Mouse (Mus musculus) right cerebral cortex, postnatal 14 days (tissue): Measurements from ENCODE around the gene Cycs.

Experiments used
- DNase-seq: peaks from one replicate; pipeline ENCODE4 v3.0.0; 2022

The Cycs gene

GRCm38 (mm10) chr6:50542535-50542934 lies 23.8 kb downstream of the Cycs start:
- DNase-seq: no peak

DNA sequence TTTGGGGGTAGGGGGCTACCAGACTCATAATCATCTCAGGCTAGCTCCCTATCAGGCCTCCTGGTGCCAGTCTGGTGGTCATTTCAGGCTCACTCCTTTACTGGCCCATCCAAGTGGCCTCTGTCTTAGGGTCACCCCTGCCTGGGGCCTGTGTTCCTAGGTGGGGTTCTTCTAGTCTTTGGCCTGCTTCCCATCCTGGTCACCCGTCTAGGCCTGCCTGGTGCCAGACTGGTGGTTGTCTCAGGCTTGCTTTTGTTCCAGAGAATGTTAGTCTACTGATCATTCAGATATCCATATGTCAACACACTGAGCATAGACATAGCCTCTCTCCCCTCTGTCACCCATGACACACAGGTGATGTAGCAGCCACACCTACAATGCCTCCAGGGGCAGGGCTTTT lies 26.7 kb downstream of the Cycs start:
- DNase-seq: no peak

DNA sequence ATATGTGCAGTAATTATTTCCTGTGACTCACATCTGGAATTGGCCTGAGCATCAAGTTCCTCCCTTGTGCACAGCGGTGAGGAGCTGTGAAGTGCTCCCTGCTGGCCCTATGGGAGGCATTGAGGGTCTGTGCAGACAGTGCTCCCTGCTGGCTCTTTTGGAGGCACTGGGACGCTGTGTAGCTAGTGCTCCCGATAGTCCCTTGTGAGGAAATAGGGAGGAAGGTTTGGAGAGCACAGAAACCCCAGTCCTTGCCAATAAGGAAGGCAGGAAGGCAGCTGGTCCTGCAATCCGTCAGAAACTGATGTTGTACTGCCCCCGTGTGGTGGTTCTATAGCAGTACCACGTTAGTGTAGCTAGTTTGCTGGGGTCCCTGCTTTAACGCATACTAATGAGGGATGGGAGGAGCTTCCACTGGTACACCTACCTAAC lies 29.9 kb downstream of the Cycs start:
- DNase-seq: peak; percentile 83

DNA sequence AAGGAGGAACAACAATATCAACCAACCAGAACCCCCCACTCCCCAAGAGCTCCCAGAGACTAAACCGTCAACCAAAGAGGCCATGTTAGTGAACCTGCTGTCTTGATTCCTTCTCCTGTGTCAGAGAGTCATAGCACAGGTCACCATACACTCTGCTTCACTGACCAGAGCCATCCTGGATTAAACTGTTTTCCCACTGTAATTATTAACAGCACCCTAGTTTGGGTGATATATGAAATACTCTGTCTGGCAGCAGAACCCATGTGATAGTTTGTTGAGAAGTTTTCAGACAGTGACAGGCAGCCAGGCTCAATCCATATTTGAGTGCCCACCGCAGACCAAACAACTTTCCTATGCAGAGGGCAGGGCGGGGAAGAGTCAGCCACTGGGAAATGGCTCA lies 31.0 kb downstream of the Cycs start:
- no peak for DNase-seq

- no peak for DNase-seq
Observed at GRCm38 (mm10) chr6:50531920-50532319, 34.4 kb downstream of the Cycs start.

DNA sequence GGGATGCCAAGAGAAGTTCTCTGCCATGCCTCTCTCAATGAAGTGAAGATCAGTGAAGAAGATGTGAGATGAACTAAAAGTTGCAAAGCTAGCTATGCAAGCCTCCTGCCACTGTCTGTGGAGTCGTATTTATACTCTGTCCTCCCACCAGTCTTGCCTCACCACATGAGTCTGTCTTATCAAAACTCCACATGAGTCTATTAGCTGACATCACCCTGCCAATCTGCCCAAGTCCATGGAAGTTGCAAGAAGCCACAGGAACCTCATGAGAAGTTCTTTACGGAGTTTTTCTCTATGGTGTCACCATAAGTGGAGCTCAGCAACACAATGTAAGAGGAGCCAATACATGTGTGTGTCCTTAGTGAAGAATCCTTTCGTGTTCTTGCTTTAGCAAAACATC lies 35.3 kb downstream of the Cycs start:
- DNase-seq: no peak

- DNase-seq: no peak
Observed at GRCm38 (mm10) chr6:50529194-50529593, 37.1 kb downstream of the Cycs start.

DNA sequence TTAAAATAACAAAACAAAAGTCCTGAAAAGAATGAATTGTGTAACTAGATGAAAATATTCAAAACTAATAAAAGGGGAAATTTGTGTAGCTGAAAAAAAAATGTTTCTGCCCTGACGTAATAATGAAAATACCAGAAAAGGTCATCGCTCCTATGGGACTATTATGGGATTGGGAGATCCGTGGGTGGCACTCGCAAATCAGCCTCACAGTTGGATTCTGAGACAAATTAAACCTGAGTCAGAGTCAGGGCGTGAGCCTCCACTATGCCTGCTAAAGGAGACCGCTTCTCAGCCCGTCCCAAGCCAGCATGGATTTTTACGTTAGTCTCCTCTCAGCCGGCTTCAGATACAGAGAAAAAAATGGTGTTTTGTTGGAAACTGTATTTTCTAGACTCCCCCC lies 38.9 kb downstream of the Cycs start:
- DNase-seq: no peak

GRCm38 (mm10) chr6:50526597-50527024 lies 39.7 kb downstream of the Cycs start:
- peak; percentile 78 for DNase-seq

- DNase-seq: no peak
Observed at GRCm38 (mm10) chr6:50525846-50526245, 40.5 kb downstream of the Cycs start.

DNA sequence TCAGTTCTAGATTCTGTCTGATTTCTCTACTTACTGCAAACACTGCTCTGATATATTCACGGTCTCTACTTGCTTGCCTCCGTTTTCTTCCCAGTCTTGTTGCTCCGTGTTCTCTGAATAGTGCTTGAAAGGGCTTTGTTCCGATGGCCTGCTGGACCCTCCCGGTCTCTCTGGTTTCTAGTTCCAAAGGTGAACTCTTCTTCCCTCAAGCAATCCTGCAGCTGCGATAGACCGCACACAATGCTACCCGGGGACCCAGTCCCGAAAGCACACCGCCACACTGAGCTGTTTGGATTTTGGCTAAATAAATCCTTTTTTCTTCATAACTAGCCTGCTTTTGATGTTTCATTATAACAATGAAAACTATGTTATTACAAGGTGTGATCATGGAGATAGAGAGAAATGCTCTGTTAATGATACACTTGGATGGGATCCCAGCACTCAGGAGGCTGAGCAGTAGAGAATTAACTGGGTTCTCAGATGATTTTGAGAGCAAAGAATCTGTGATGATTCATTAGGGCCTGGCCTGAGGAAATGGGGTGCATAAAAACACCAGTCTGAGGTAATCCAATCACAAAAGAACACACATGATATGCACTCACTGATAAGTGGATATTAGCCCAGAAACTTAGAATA lies 42.0 kb downstream of the Cycs start:
- DNase-seq: no peak

- DNase-seq: no peak
Observed at GRCm38 (mm10) chr6:50522772-50523171, 43.6 kb downstream of the Cycs start.

- DNase-seq: no peak
Observed at GRCm38 (mm10) chr6:50521532-50522135, 44.7 kb downstream of the Cycs start.

DNA sequence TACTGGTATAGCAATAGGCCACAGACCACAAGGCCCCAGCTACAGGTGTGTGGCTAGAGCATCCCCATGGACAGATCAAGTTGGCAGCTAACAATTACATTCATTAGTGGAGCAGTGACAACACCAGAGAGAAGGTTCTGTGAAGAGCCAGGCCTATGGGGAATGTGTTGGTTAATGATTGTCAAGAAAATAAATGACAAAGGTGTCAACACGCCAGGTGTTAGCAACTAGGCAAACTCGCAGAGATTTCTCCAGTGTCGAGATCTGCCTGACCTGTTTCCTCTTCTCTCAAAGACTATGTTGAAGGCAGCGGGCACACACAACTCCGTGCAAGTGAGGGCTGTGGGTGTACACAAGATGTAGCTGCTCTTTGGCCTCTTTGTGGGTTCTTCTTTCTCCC lies 46.2 kb downstream of the Cycs start:
- no peak for DNase-seq

DNA sequence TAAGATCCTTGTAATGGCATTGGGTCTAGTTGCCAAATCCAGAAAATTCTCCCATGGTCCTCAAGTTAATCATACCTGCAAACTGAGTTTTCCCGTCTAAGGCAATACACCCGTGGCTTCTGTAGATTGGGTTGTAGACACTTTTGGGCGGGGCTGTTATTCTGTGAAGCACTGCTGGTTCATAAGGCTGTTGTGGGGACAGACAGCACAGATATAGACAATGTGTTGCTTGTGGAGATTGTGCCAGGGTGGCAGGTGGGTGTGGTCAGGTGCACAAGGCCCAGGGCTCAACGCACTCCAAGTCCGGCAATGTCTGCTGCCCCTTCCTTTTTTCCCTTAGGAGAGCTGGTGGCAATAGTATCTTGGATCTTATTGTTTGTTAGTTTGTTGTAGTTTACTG lies 48.0 kb downstream of the Cycs start:
- no peak for DNase-seq
